Mouse (Mus musculus) neural tube, embryonic 10.5 days (tissue): ENCODE measurements at regions not wholly inside any gene's neighbourhood (a gene's known extent, or its start where the extent isn't known, plus 50 kb on each side); places are given as distances from the start of the nearest gene placed in this dataset.

ENCODE experiments used
- DNase-seq: peaks from one replicate; pipeline ENCODE4 v3.0.0-alpha.2; 2017; ENCODE audit warnings: low spot score; ENCODE audit errors: extremely low spot score

DNA sequence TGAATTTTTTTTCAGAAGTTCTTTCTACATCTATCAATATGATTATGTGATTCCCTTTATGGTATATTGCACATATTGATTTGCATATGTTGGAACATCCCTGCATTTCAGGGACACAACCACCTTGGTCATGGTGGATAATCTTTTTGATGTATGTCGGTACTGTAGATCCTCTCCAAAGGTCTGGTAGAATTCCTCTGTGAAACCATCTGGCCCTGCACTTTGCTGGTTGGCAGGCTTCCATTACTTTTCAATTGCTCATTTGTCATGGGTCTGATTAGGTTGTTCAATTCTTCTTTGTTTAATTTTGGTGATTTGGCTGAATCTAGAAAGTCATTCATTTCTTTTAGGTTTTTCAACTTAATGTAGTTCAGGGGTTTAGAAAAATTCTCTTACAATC is 288.2 kb downstream of the Col12a1 start:
- DNase-seq, result no peak

DNA sequence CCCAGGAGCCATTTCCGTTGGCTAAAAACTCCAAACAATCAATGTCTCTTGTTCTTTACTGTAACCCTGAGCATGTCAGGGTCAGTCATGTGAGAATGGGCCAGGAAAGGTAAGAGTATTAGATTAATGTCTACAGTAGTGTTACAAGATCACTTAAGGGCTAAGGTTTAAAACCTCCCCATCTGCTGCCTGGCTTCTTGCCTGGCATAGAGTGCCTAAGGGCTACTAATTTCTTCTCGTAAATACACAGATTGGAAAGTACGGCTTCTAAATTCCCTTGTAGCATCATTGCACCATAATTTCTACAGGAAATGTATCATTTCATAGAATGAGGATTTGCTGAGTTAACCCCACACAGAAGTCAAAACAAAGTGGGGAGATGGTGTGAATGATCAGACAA is 281.0 kb downstream of the Col12a1 start:
- DNase-seq, result no peak

DNA sequence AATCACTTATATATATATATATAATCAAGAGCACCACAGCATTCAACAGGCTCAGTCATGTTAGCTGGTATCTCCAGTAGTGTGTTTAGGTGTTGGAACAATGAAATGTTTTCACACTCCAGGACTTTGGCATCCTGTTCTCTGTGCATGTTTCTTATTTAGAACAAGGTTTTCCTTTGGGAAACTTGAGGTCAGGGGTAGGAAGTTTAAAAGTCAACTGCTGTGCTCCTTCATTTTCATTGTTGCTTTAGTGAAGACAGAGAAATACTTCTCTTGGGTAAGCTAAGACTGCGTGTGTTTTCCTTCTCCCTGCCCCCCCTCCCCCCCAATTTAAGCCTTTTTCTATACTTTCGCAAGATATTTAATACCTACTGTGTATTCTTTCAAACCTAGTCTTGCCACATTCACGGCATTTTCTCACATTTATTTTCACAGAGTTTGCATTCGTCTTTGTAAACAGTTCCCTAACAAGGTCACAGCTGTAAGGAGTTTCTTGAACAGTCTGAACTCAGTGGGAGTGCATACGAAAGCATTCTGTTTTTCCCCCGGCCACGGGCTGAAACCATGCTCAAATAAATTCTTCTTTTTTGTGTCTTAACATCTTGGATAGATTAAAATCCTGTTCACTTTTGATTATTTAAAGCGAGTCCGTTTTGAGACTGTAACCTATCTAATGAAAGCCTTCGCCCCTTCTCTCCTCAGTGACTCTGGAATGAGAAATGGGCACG is 279.2 kb downstream of the Col12a1 start:
- DNase-seq, result no peak

DNA sequence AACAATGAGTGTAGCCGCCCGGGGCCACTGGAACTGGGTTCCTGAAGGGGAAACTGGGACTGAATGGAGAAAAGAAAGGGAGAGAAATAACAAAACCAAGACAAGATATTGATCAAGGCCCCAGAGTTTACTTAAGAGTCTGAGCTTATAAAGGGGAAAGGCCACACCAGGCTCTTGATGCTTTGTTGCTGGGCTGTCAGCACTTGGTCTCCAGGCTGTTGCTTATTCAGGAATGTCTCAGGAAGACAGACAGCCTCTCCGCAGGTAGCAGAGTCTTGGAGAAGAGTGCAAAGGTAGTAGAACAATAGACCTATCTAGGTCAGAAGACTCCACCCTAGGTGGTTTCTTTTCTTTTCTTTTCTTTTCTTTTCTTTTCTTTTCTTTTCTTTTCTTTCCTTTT is 263.4 kb downstream of the Col12a1 start:
- DNase-seq, result no peak

DNA sequence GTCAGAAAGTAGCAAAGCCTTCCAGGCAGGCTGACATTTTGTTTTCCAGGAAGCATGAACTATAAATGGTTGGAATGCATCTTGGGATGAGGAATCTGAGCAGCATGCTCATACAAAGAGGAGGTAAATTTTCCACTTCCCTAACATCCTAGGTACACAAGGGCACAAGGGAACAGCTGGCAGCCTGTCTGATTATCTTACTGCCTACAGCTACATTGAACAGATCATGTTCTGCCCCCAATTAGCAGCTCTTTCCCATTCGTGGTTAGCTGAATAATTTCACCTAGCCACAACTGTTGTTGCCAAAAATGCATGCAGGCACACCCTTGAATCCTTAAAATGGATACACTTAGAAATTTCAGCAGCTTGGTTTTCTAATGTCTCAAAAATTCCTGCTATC is 239.5 kb downstream of the Col12a1 start:
- DNase-seq, result no peak

DNA sequence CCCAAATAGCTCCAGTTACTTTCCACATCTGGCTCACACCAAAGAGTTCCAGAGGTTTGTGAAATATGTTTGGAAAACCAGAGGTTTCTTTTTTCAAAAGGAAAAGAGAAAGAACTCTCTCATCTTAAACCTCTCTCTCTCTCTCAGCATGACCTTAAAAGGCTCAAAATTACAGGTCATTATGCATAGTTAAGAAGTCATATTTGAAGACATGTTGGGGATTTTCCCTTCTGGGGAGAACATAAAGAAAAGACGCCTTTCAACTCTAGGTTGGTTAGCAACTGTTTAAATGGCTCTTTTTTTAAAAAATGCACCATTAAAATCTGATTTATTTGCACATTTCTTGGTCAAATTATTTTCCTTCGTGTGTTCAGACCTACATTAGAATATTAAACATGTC is 218.4 kb downstream of the Col12a1 start:
- DNase-seq, result no peak

DNA sequence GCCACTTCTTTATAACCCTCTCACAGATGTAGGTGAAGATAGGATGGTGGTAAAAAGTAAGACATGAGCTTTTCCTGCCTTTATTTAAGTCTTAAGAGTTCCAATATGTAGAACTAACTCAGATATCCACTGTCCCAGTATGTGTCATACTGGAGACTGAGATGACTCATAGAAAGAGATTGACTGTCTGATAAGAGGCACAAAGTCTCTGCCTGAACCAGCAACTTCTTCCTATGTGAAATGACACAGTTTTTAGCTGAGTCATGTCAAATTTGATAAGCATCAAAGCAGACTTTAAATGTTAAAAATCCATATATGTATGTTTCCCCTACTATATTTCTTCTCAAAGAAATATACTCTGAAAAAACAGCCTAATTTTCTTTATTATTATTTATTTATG is 216.6 kb downstream of the Col12a1 start:
- DNase-seq, result no peak

DNA sequence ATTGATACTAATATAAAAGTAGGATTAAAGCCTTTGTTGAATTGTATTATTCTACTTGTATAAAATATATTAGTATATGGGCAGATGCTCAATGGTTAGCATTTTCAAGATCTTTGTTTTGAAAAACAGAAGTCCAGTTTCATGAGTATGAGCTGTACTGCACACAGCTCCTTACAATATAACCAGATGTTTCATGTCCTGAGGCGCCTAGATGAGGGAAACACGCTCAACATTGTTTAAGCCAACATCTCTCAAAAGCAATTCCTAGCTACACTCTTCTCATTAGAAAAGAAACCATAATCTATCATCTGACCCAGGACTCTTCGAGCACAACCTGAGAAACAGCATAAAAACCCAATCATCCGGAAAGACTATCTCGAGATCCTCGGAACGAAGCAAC is 202.2 kb downstream of the Col12a1 start:
- no peak for DNase-seq

DNA sequence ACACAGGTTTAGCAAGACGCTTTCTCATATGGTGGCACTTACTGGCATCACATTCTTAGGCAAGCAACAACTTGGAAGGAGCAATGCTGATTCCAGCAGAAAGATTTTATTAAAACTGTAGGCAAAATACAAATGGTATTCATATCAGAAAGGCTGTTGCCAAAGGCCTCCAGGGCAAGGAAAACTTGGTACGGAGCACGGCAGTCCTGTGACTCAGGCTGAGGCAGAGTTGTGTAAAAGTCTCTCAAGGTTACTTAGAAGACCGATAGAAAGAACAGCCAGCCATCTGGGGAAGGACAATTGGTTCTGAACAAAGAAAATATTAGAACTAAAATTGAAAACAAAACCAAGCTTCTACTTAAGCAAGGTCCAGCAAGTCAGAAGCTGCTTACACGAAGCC is 201.2 kb downstream of the Col12a1 start:
- DNase-seq, result no peak

DNA sequence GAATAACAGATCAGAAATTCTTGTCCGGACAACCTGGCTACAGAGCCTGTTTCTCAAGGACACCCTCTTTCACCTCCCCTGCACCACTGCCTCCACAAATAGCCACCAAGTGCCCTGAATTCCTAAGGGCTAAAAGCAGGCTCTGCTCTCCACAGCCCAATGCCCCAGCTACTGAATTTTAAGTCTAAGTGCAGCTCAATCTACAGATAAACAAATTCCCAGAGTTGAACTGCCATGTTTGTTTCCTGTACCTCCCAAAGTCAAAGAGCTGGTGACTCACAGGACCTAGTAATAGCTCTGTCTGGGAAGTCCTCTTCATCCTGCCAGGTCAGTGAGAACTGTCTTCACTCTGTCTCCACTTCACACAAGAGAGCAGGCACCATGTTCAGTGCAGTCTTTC is 200.0 kb downstream of the Col12a1 start:
- no peak for DNase-seq

DNA sequence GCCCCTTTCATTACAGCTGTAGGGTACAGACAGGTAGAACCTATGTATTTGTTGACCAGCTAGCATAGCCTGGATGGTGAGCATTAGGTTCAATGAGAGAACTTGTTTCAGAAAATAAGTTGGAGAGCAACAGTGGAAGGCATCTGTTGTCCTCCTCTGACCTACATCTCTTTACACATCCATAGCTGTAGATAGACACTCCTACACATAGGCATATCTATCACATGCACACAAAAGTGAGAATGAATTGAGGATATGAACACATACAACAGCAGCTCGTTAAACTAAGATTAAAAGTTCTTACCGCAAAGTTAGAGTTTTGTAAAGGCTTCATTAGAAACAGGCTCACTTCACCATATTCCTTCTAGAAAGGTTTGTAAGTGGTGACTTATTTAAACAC is 198.1 kb downstream of the Col12a1 start:
- no peak for DNase-seq

DNA sequence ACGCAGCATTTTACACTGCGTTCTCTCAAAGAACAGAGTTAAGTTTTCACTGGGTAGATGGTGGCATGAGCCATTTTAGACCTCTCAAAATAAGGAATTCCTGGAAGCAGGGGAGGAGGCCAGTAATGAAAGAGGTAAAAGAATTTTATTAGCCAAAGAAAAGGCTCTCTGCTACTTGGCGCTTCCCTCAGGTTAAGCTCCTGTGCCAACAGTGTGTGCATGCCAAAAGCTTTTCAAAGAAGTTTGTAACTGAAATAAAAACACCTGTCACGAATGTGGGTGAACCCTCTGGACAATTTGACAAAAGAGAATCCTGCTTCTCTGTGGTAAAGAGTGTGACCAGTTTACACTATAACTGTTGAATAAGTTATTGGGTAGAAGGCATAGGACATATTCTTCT is 195.6 kb downstream of the Col12a1 start:
- no peak for DNase-seq

DNA sequence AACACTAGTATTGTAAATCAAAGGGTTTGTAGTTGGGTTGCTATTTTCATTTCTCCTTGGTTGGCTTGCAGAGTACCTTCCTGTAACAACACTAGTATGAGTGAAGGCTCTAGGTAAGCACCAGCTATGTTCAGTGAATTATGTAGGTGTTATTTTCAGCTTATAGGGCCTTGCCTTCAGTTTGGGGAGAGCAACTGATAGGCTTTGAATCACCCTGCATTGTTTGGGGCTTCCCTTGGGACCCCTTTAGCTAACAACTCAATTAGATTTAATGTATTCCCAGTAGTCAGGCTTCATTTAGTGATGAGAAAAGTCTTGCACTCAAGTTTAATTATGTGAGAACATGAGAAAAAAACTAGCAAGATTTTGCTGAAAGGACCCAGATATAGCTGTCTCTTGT is 193.6 kb downstream of the Col12a1 start:
- DNase-seq, result no peak

DNA sequence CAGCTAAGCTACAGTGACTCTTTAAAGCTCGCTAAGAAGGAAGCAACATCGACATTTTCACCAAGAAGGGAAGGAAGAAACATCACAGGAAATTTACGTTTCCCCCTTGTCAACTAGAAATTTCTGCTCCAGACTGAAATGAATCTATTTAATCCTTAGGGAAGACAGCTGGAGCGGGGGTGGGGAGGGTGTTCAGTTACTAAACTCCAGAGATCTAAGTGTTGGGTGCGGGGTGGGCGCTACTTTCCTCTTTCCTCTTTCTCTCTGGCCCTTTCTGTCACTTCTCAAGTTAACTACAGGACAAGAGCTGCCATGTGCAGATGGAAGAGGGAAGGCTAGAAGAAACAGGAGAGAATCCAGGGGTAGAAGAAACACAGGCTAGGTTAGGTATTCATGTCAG is 192.2 kb downstream of the Col12a1 start:
- DNase-seq, result no peak

DNA sequence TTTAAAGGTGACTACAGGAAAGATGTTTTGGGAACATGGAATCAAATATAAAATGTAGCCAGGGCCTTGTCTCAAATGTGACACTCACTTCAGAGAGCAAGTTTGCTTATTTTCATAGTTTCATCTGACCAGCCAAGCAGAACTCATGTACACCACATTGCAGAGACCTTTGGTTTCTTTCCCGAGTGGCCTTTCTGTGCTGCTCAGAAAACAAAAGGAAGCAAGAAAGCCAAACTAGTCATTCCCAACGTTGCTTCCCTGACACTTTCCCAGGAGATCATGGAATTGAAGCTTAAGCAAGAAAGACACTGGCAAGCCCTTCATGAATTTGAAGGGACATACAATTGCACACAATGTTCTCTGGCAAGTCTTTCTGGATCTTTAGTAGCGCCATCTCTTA is 191.3 kb downstream of the Col12a1 start:
- DNase-seq, result no peak
